Mouse (Mus musculus) thymus, postnatal 10 days (tissue): ENCODE measurements at regions not wholly inside any gene's neighbourhood (a gene's known extent, or its start where the extent isn't known, plus 50 kb on each side); places are given as distances from the start of the nearest gene placed in this dataset.

ENCODE experiments used
- DNase-seq, 2 experiments: peaks; one replicate each; pipeline ENCODE4 v3.0.0; 2021; ENCODE audit warnings: low spot score in 2 of 2

DNA sequence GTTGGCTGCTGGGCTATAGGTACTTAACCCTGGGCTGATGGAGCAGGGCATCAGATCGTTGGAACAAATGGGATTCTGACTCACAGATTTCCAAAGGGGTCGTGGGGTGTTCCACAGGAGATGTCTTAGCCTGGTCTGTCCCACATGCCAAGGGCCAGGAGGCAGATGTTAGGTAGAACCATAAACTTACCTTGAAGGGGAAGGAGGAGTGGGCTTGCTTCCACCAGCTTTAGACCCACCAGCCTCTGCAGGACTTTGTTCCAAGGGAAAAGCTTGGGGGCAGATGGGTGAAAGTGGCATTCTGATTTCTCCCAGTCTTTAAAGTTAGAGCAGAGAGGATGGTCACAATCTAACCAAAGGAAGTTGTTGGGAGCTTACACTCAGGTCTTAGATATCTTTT, 165.7 kb upstream of the Agap1 start:
- no peak for DNase-seq

GRCm38 (mm10) chr1:89296691-89297090, 157.9 kb upstream of the Agap1 start:
- DNase-seq: no peak

DNA sequence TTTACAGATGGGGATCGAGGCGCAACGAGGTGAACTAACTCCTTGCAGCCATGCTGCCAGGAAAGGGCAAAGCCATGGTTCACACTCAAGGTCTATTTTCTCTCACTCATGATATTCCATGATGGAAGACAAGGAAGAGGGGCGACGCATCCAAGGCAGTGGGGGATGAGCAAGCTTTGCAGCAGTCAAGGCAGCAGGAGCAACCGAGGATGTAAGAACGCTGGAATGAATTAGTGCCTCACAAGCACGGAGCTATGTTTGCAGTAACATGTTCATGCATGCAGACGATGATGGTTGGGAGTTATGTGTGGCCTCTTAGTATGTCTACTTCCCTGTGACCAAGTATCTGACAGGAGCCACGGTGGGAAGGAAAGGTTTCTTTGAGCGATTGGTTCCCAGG, 156.8 kb upstream of the Agap1 start:
- DNase-seq: no peak

GRCm38 (mm10) chr1:89301151-89301550, 153.5 kb upstream of the Agap1 start:
- no peak for DNase-seq

DNA sequence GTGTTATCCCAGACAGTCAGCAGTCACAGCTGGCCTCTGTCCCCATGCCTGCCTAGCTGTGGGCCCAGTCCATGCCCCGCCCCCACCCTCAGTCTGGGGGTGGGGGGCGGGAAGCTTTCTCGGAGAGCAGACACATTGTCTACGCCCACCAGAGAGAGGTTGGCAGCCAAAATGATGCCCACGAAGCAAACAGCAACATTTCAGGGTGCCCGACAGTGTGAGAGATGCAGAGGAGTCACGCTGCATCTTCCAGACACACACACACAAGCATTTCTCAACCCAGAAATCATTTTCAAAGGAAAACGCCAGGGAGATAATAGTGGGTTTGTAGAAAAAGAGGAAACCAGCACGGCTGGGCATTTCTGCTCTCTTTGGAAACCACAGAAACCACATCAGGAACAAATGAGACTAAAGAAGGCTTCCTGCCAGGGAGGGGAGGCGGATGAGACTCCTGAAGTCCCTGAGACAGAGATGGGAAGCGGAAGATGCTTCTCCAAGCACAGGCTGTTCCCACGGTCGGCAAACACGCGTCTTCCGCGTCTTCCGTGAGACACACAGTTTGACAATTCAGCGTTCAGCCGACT, 152.1 kb upstream of the Agap1 start:
- DNase-seq: no peak

DNA sequence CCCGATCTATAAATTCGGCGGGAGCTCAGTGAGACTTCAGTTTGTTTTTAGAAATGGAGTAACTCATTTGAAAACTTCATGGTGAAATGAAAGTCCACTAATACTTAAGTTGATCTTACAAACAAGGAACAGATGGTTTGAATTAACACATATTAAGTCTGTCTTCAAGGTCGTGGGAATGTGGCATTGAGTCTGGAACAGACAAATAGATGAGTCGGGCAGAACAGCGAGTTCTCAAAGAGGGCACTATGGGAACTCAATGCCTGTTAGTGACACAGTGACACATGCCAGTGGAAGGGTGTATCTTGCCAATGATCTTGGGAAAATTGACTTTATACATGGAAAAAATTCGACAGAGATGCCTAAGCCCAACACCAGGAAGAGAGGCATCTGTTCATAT, 149.4 kb upstream of the Agap1 start:
- no peak for DNase-seq

DNA sequence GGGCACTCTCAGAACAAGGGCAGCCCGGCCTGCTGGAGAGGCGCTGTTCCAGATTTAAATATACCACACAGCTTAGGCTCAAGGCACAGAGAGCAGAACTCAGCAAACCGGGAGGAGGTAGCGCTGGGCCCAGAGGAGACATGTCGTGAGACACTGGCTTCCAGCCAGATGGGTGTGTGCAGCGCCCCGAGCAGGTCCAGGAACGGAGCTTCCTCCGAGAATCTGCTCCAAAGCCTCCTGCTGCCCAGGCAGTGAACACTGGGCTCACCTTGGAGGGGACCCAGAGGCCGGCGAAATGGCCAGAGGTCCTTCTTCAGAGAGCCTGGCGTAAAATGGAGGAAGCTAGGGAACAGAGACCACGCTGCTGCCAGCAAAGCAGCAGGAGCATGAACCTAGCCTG, 145.8 kb upstream of the Agap1 start:
- DNase-seq: no peak

GRCm38 (mm10) chr1:89313064-89313463, 141.5 kb upstream of the Agap1 start:
- DNase-seq: no peak

DNA sequence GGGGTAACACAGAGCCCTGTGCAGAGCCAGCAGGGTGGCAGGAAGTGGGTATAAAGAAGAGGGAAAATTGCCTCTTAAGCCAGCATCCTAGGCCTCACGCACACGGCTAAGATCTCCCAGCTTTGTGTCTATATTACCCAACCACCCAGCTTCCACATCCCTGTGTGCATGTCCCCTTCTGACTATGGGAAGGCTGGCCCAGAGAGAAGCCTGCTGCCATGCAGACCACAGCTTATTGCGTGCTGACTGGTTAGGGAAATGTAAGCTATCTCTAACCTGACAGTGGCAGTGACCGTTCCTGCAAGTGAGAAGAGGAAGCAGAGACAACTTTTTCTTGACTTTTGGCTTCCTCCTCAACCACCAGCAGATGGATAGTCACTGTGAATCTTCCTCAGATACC, 136.7 kb upstream of the Agap1 start:
- DNase-seq: no peak

DNA sequence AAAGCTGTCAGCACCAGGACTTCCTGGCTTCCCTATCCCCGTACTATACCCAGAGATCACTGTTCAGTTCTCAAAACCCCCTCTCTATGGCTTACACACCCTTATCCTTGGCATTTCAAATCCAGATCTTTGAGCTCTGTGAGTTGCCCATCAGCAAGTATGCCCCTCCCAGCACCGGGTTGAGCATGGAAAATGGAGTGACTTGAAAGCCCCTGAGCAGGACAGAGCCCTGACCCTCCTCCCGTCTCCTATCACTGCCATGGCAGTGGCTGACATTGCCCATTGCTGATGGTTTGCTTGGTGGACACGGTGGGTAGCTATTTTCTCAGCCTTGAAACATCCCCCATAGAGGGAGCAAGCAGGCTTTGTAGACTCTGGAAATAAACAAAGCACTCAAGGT, 135.9 kb upstream of the Agap1 start:
- no peak for DNase-seq

DNA sequence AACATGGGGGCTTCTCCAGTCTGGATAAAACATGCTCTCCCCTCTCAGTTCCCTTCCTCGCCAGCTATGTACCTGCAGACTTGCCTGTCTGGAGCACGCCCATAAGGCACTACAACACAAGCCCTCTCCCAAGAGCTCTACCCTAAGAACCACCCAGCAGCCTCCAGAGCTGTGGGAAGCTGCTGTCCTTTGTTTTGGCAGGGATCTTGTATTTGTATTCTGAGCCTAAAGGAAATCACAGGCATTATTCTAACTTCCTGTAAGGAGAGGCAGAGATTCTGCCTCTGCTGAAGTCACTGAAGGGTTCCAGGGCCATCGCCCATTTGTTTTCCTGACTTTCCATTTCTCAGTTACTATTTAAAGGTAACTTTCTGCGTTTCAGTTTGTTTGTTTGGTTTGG, 132.0 kb upstream of the Agap1 start:
- DNase-seq: no peak

- DNase-seq: peak in 1 of 2 experiments; percentile 36
Observed at GRCm38 (mm10) chr1:89323091-89323490, 131.5 kb upstream of the Agap1 start.

- no peak for DNase-seq
Observed at GRCm38 (mm10) chr1:89331352-89331751, 123.3 kb upstream of the Agap1 start.

GRCm38 (mm10) chr1:89332676-89333075, 121.9 kb upstream of the Agap1 start:
- DNase-seq: no peak

- DNase-seq: no peak
Observed at GRCm38 (mm10) chr1:89337861-89338260, 116.7 kb upstream of the Agap1 start.

GRCm38 (mm10) chr1:89342794-89343193, 111.8 kb upstream of the Agap1 start:
- peak in 1 of 2 experiments; percentile 12 for DNase-seq

DNA sequence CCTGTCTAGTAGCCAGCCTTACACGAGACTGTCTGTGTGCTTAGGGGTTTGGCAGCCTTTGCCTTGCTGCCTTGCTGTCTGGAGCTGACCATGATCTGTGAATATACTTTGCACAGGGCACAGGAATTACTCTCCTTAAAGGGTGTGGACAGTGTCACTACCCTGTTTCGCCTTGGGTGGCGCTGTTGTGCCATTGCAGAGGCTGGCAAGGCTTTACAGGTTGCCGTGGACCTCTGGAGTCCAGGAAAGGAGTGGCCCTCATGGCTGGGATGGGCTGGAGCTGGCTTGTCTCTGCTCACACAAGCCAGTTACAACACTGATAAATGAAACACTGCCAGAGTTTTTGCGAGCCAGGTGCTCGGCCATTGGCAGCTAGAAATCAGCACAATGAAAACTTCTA, 110.1 kb upstream of the Agap1 start:
- DNase-seq: peak in 1 of 2 experiments; percentile 5

GRCm38 (mm10) chr1:89347341-89347740, 107.3 kb upstream of the Agap1 start:
- no peak for DNase-seq

GRCm38 (mm10) chr1:89352936-89353335, 101.7 kb upstream of the Agap1 start:
- DNase-seq: no peak

DNA sequence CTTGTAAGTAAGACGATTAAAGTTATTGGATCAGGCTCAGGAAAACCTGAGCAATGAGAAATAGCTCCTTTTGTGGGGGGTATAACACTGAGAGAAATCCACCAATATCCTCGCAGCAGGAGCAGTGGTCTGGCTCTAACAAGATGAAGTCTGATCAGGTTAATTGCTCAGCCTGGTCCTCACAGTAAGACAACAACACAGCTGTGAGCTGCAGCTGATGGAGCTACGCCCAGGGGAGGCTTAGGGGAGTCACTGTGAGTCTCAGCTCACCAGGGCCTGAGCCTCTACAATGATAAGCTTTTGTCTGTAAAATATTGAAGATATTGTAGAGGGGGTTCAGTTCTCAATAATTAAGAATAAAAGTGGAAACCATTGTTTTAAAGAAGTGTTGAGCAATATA, 95.3 kb upstream of the Agap1 start:
- no peak for DNase-seq

GRCm38 (mm10) chr1:89364547-89365305, 89.9 kb upstream of the Agap1 start:
- DNase-seq: no peak

GRCm38 (mm10) chr1:89366891-89367290, 87.7 kb upstream of the Agap1 start:
- no peak for DNase-seq

GRCm38 (mm10) chr1:89373806-89374205, 80.8 kb upstream of the Agap1 start:
- DNase-seq: no peak

DNA sequence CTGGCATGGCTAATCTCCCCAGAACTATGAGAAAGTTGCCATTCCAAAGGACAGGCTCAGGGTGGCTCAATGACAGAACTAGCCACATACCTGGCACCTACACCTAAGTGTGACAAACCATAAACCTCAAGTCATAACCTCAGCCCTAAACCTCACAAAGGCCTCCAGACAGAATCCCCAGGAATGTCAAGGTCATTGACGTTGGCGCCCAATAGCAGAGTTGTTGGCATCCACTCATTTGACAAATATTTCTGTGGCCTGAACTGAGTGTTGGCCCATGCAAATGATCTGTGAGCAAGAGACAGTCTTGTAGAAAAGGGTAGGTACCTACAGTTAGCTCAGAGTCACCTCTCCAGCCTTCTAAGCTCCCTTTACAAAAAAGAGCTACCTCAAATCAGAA, 80.3 kb upstream of the Agap1 start:
- no peak for DNase-seq
